Mouse (Mus musculus) erythroblast, embryonic 14.5 days (primary cell): ENCODE data around the gene Srrm2.

ENCODE experiments used
- GATA1 ChIP-seq: IDR thresholded peaks from 2 replicates; pipeline ENCODE4 v1.6.1; 2012; ENCODE audit warnings: low read length, inconsistent platforms, mixed read lengths
- TAL1 ChIP-seq: IDR thresholded peaks from 3 replicates; pipeline ENCODE4 v1.6.1; 2012; ENCODE audit warnings: low read length, inconsistent platforms, mixed read lengths

GRCm38 (mm10) chr17:23747471-23747870, 42.9 kb upstream of the Srrm2 start:
- TF ChIP-seq GATA1 (no peak), TAL1 (no peak)
